Mouse (Mus musculus) thymus, adult 2 months (tissue): ENCODE data around the gene Uba52.

ENCODE experiments used
- CTCF ChIP-seq: fragments of 200-500 bp; IDR thresholded peaks from 2 replicates; pipeline ENCODE4 v1.5.1; 2012; ENCODE audit warnings: mild to moderate bottlenecking, control low read depth, low read length, moderate library complexity, borderline replicate concordance; ENCODE audit not compliant: control insufficient read depth, poor library complexity, insufficient read depth; ENCODE audit errors: extremely low read depth
- POLR2A ChIP-seq: fragments of 200-500 bp; IDR thresholded peaks from 2 replicates; pipeline ENCODE4 v1.6.1; 2012; ENCODE audit warnings: mild to moderate bottlenecking, low read length, control low read depth, moderate library complexity; ENCODE audit not compliant: control insufficient read depth, poor library complexity, insufficient read depth; ENCODE audit errors: extremely low read depth

DNA sequence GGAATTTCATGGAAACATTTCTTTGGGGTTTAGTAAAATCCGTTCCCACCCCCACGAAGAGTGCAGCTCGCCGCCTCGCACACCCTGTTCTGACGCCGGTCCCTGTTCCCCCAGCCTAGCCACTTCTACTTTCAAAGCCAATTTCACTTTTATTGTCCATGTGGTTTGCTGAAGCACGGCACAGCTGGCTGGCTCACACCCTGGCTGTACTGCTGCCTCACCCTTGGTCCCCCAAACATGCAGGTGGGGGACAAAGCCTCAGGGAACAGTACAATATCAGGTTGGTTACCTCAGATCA lies 48.1 kb downstream of the Uba52 start:
- TF ChIP-seq CTCF (no peak), POLR2A (no peak)
